31 mouse cellular contexts compared by ENCODE assay signal in the genomic region with DNA sequence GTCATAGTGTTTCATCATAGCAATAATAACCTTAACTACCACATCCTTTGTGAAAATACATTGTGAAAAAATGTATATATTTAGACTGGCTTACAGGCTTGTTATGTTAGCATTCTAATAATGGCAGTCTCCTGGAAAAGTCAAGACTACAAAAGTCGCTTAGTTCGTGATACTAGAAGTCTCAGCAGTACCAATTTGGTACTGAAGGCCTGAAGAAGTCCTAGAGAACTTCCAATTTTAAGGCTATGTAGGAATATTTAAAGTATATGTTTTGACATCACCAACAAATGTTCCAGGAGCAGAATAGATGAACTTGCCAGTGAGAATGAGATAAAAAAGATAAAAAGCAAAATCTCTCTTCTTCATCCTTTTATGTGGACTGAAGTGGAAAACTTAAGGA.
"Had no signal": no experiment of that assay in that cellular context is flagged by ENCODE, and none has a peak within 500 bp of the region (broad histone marks: within the 10 kb centered on the region; RNA-seq: fewer than 3 reads in every experiment).

No protein-coding gene starts in this region.

- H3K4me3 ChIP-seq: limb, embryonic 10.5 days; limb, embryonic 12.5 days; limb, embryonic 13.5 days; limb, embryonic 15.5 days; liver, embryonic 12.5 days; liver, embryonic 13.5 days; liver, embryonic 15.5 days; lung, embryonic 15.5 days; megakaryocyte, embryonic 14.5 days; midbrain, embryonic 10.5 days; midbrain, embryonic 12.5 days; midbrain, embryonic 13.5 days; midbrain, embryonic 15.5 days; myocyte; neural tube, embryonic 12.5 days; neural tube, embryonic 13.5 days had no signal

- H3K27ac ChIP-seq: limb, embryonic 10.5 days; limb, embryonic 12.5 days; limb, embryonic 13.5 days; limb, embryonic 15.5 days; liver, embryonic 12.5 days; liver, embryonic 13.5 days; liver, embryonic 14.5 days; liver, embryonic 15.5 days; lung, embryonic 15.5 days; macrophage; midbrain, embryonic 10.5 days; midbrain, embryonic 12.5 days; midbrain, embryonic 13.5 days; midbrain, embryonic 15.5 days; neural tube, embryonic 12.5 days; neural tube, embryonic 13.5 days had no signal

- ATAC-seq: liver, embryonic 12.5 days; liver, postnatal 0 days; lung, postnatal 0 days; midbrain, embryonic 13.5 days; midbrain, embryonic 15.5 days; midbrain, embryonic 16.5 days had no signal

- H3K4me1 ChIP-seq: limb, embryonic 10.5 days; limb, embryonic 12.5 days; limb, embryonic 13.5 days; limb, embryonic 15.5 days; liver, embryonic 12.5 days; liver, embryonic 13.5 days; liver, embryonic 15.5 days; lung, embryonic 15.5 days; megakaryocyte, embryonic 14.5 days; midbrain, embryonic 10.5 days; midbrain, embryonic 12.5 days; midbrain, embryonic 13.5 days; midbrain, embryonic 15.5 days; neural tube, embryonic 12.5 days; neural tube, embryonic 13.5 days had no signal

- DNase-seq: left cerebral cortex, postnatal 4 days; liver; liver, embryonic 13.5 days; liver, postnatal 0 days; lung, adult 18-20 months; lung, adult 2 months; lung, embryonic 14.5 days; lung, postnatal 10 days; lung, postnatal 14 days; lung, postnatal 36 days; lung, postnatal 4 days; midbrain, embryonic 14.5 days had no signal
